29 mouse cellular contexts compared by ENCODE assay signal in the genomic region with DNA sequence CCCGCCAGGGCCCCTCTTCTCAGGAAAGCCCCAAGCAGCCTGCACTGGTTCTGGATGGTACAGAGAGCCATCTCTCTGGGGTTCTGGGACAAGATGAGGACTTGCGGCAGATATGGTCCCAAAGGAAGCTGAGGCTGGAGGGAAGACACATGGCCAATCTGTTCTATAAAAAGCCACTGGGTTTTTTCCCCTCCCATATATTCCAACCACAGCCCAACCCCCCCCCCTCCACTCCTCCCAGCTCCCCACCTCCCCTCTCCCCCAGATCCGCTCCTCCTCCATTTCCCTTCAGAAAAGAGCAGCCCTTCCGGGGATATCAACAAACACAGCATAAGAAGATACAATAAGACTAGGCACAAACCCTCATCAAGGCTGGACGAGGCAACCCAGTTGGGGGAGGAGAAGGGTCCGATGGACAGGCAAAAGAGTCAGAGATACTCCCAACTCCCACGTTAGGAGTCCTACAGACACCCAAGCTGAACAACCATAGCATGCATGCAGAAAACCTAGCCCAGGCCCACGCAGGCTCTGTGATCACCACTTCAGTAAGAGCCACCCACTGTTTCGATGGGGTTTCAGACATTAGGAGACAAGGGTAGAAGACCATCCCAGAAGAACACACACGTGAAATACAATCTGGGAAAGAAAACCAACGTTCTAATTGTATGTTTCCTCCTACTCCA. TPM values are rescaled to one million over a fixed set of nuclear protein-coding genes. Genes with fewer than 3 reads are reported as not detected.
DNase-seq lines count a peak whose midpoint lies in the region; ATAC-seq and TF ChIP-seq lines count a peak whose summit lies in the region.
"Had no signal": no experiment of that assay in that cellular context is flagged by ENCODE, and none has a peak within 500 bp of the region (broad histone marks: within the 10 kb centered on the region; RNA-seq: fewer than 3 reads in every experiment).

No protein-coding gene starts in this region.

- peak overlapping the region; percentile 11; the same call in 1 of the 2 replicates for H3K27ac ChIP-seq in heart, embryonic 15.5 days
- H3K27ac ChIP-seq in lung, embryonic 14.5 days (ENCODE audit: low read depth) = peak overlapping the region; percentile 9; the same call in 1 of the 2 replicates
- H3K27ac ChIP-seq in embryonic facial prominence, embryonic 14.5 days (replicated peaks; ENCODE audit: low read depth, low read length) = peak overlapping the region; percentile 55
- H3K27ac ChIP-seq: embryonic facial prominence, embryonic 12.5 days; hindbrain, embryonic 12.5 days; kidney, embryonic 15.5 days had no signal

- no peaks in the 10 kb centered on the region for H3K9me3 ChIP-seq in heart, embryonic 15.5 days (replicated peaks)
- no peaks in the 10 kb centered on the region for H3K9me3 ChIP-seq in lung, embryonic 14.5 days (ENCODE audit: low read depth, low read length)
- no peaks in the 10 kb centered on the region for H3K9me3 ChIP-seq in embryonic facial prominence, embryonic 14.5 days (ENCODE audit: control insufficient read depth, low read length)
- H3K9me3 ChIP-seq: embryonic facial prominence, embryonic 12.5 days; G1E; hindbrain, embryonic 12.5 days; kidney, embryonic 15.5 days had no signal

- H3K27me3 ChIP-seq in heart, embryonic 15.5 days = no peaks in the 10 kb centered on the region
- no peaks in the 10 kb centered on the region for H3K27me3 ChIP-seq in lung, embryonic 14.5 days (ENCODE audit: insufficient read depth, low read length)
- H3K27me3 ChIP-seq in embryonic facial prominence, embryonic 14.5 days (replicated peaks; ENCODE audit: control insufficient read depth, insufficient read depth, low read length) = no peaks in the 10 kb centered on the region
- H3K27me3 ChIP-seq: CH12.LX; embryonic facial prominence, embryonic 12.5 days; hindbrain, embryonic 12.5 days; kidney, embryonic 15.5 days; Patski had no signal

- no peak overlapping the region for H3K9ac ChIP-seq in heart, embryonic 15.5 days
- no peak overlapping the region for H3K9ac ChIP-seq in lung, embryonic 14.5 days
- H3K9ac ChIP-seq in embryonic facial prominence, embryonic 14.5 days (ENCODE audit: low read depth, low read length) = no peak overlapping the region
- H3K9ac ChIP-seq: embryonic facial prominence, embryonic 12.5 days; hindbrain, embryonic 12.5 days; kidney, embryonic 15.5 days had no signal

- H3K4me2 ChIP-seq in heart, embryonic 15.5 days = no peak overlapping the region
- no peak overlapping the region for H3K4me2 ChIP-seq in lung, embryonic 14.5 days
- H3K4me2 ChIP-seq in embryonic facial prominence, embryonic 14.5 days (ENCODE audit: low read depth, low read length) = peak overlapping the region; percentile 19; the same call in 1 of the 2 replicates
- H3K4me2 ChIP-seq: embryonic facial prominence, embryonic 12.5 days; hindbrain, embryonic 12.5 days; kidney, embryonic 15.5 days had no signal

- TF ChIP-seq CTCF in lung, embryonic 14.5 days (IDR thresholded peaks at IDR 0.05; ENCODE audit: low read depth) = no peak

- no peak for DNase-seq in heart, adult 8-10 months (ENCODE audit: low spot score)
- DNase-seq in lung, embryonic 14.5 days = peak; percentile 27
- DNase-seq in lung, adult 18-20 months = no peak
- peak; percentile 57 for DNase-seq in brain, adult 2 months (ENCODE audit: low read depth, low spot score)
- DNase-seq in embryonic facial prominence, embryonic 14.5 days (ENCODE audit: low spot score) = no peak
- DNase-seq in layer of hippocampus, adult 18-20 months (ENCODE audit: low spot score in 2 of 2) = no peak
- DNase-seq in cerebellum, postnatal 25 days = no peak
- DNase-seq: adrenal gland, postnatal 36 days; B cell, adult 2 months; cerebellum, adult 11-12 months; cerebellum, postnatal 10 days; heart, postnatal 10 days; kidney, postnatal 4 days; layer of hippocampus, adult 9-11 months had no signal

- H3K4me1 ChIP-seq in heart, embryonic 15.5 days (replicated peaks) = peaks cover 56% of the 10 kb centered on the region
- peaks cover 4% of the 10 kb centered on the region; the same call in 1 of the 2 replicates for H3K4me1 ChIP-seq in lung, embryonic 14.5 days (ENCODE audit: insufficient read depth)
- peaks cover 6% of the 10 kb centered on the region; the same call in 1 of the 2 replicates for H3K4me1 ChIP-seq in embryonic facial prominence, embryonic 14.5 days (ENCODE audit: control insufficient read depth, insufficient read depth, low read length)
- H3K4me1 ChIP-seq: embryonic facial prominence, embryonic 12.5 days had no signal

- no peak for ATAC-seq in heart, embryonic 15.5 days (replicated peaks; ENCODE audit: insufficient number of reproducible peaks, insufficient read depth, low FRiP score, low read depth)
- peak; percentile 25; the same call in 1 of the 2 replicates for ATAC-seq in lung, embryonic 14.5 days (ENCODE audit: insufficient read depth)
- peak; percentile 39; the same call in 1 of the 2 replicates for ATAC-seq in embryonic facial prominence, embryonic 14.5 days (ENCODE audit: low read depth)
- ATAC-seq: forebrain, embryonic 14.5 days; intestine, postnatal 0 days; midbrain, embryonic 16.5 days; Patski had no signal

- H3K36me3 ChIP-seq in heart, embryonic 15.5 days = no peaks in the 10 kb centered on the region
- 0 out of 2 replicates have a peak, but pooled peaks cover 3% of the 10 kb centered on the region for H3K36me3 ChIP-seq in lung, embryonic 14.5 days (ENCODE audit: insufficient read depth)
- H3K36me3 ChIP-seq in embryonic facial prominence, embryonic 14.5 days (ENCODE audit: control insufficient read depth, insufficient read depth, low read length) = no peaks in the 10 kb centered on the region
- H3K36me3 ChIP-seq: embryonic facial prominence, embryonic 12.5 days; G1E; hindbrain, embryonic 12.5 days; kidney, embryonic 15.5 days had no signal

- H3K4me3 ChIP-seq in heart, embryonic 15.5 days = no peak overlapping the region
- H3K4me3 ChIP-seq in lung, embryonic 14.5 days (ENCODE audit: low read depth, low read length) = no peak overlapping the region
- H3K4me3 ChIP-seq in embryonic facial prominence, embryonic 14.5 days (ENCODE audit: low read depth, low read length) = no peak overlapping the region
- H3K4me3 ChIP-seq: embryonic facial prominence, embryonic 12.5 days; hindbrain, embryonic 12.5 days; kidney, embryonic 15.5 days had no signal

- WGBS in heart, embryonic 15.5 days = 66% methylated on average over 11 of the region's 11 CpGs
- 66% methylated on average over 11 of the region's 11 CpGs for WGBS in lung, embryonic 14.5 days
- 69% methylated on average over 11 of the region's 11 CpGs for WGBS in embryonic facial prominence, embryonic 14.5 days

RNA-seq across cellular contexts. Expression of gene Rasa3, which starts 22.9 kb away (rescaled TPM):
- 19.0 and 28.5 TPM in 2 replicates for polyA plus RNA-seq in heart, embryonic 15.5 days (2015; fragmentation: Nextera tagmentation; extraction: Ambion mirVana)
- 10 to 100 TPM; 13.2 to 16.2 (median 13.9) TPM for total RNA-seq in heart, adult 8-10 months (2022)
- polyA plus RNA-seq in lung, embryonic 14.5 days (2014; fragmentation: Nextera tagmentation; extraction: Ambion mirVana) = 41.7 and 48.1 TPM in 2 replicates
- 39.4 and 40.2 TPM in 2 replicates for polyA plus RNA-seq in embryonic facial prominence, embryonic 14.5 days (2014; fragmentation: Nextera tagmentation; extraction: Ambion mirVana)
- total RNA-seq in layer of hippocampus, adult 18-20 months (2021) = 10 to 100 TPM; 65.7 to 67.1 TPM

RNA-seq across cellular contexts. Expression of gene Cfap97d2, which starts 51.2 kb away (rescaled TPM):
- not detected in 2 replicates for polyA plus RNA-seq in heart, embryonic 15.5 days (2015; fragmentation: Nextera tagmentation; extraction: Ambion mirVana)
- not detected for total RNA-seq in heart, adult 8-10 months (2022)
- polyA plus RNA-seq in lung, embryonic 14.5 days (2014; fragmentation: Nextera tagmentation; extraction: Ambion mirVana) = 0.37 TPM in 1 of 2 replicates, not detected in the other
- polyA plus RNA-seq in embryonic facial prominence, embryonic 14.5 days (2014; fragmentation: Nextera tagmentation; extraction: Ambion mirVana) = 0.10 and 0.25 TPM in 2 replicates
- 1 to 10 TPM; 1.9 to 3.4 TPM for total RNA-seq in layer of hippocampus, adult 18-20 months (2021)
- total RNA-seq: adrenal gland, adult 18-20 months; CH12.LX; gastrocnemius, adult 8-10 months; granulocyte monocyte progenitor cell, adult 5-6 weeks; heart, postnatal 10 days had no signal
- polyA plus RNA-seq: G1E; intestine, postnatal 0 days; kidney, embryonic 15.5 days; liver, embryonic 16.5 days; Patski; thymus, postnatal 0 days had no signal

Comparison
In these comparisons a context has a peak if more than half of its experiments do, and no peak if none do; other contexts are left out.
1. DNase-seq: peak in lung, embryonic 14.5 days (single experiment) and brain, adult 2 months (single experiment); none in heart, adult 8-10 months (single experiment), lung, adult 18-20 months (0 of 2), embryonic facial prominence, embryonic 14.5 days (single experiment), layer of hippocampus, adult 18-20 months (0 of 2) and cerebellum, postnatal 25 days (0 of 2).
2. Peak in every context shown above with its lines, with median percentiles within 50 percentile points of each other: H3K27ac ChIP-seq.